Mouse (Mus musculus): ENCODE data around the gene Tns3.

DNA sequence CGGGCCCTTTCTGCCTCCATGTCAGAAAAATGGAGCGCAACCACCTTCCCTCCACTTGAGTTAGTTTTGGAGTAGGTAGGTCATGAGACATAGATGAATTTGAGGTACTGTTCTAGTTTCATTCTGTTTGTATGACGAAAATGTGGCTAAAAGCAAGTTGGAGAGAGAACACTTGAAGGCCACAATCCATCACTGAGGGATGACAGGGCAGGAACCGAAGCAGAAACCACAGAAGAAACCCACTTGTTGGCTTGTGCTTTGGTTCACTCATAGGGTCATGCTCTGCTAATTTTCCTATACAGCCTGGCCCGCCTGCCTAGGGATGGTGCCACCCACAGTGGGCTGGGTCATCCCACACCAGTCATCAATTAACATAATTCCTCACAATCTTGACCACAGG is 14.9 kb upstream of the Tns3 start:
- TF ChIP-seq POLR2A (IDR thresholded peaks at IDR 0.05; ENCODE audit: extremely low read depth, insufficient read depth, low read length) (no peak), CTCF (IDR thresholded peaks at IDR 0.05; ENCODE audit: extremely low read depth, insufficient read depth, low read length) (no peak)
